Mouse (Mus musculus): ENCODE measurements around the gene Dip2b.

Gene Dip2b

DNA sequence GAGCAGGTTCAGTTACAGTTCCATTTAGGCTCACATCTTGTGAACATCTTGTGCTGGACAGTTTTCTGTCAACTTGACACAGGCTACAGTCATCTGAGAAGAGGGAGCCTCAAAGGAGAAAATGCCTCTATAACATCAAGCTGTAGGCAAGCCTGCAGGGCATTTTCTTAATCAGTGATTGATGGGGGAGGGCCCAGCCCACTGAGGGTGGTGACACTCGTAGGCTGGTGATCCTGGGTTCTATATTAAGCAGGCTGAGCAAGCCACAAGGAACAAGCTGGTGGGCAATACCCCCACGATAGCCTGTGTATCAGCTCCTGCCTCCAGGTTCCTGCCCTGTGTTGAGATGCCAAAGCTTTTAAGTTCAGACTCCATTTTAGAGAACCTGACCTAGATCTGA, 230.5 kb downstream of the Dip2b start:
- DNase-seq: no peak
